Mouse (Mus musculus) intestine, embryonic 15.5 days (tissue): ENCODE data around the gene Akap13. TPM values are rescaled to one million over a fixed set of nuclear protein-coding genes. Genes with fewer than 3 reads are reported as not detected.

Experiments used
- ATAC-seq: fragments of 200-750 bp; cut with Nextera tagmentation; 2 replicates; pipeline ENCODE4 v1.8.0; 2017; ENCODE audit warnings: moderate TSS enrichment, moderate library complexity
- H3K27ac ChIP-seq: fragments of 300-500 bp; sonication (generic); 2 replicates; pipeline ENCODE4 v1.5.1; 2015; ENCODE audit warnings: mild to moderate bottlenecking, inconsistent platforms
- H3K27me3 ChIP-seq: fragments of 300-500 bp; sonication (generic); replicated peaks from 2 replicates; pipeline ENCODE4 v1.6.1; 2015; ENCODE audit warnings: inconsistent platforms
- H3K36me3 ChIP-seq: fragments of 300-500 bp; sonication (generic); 2 replicates; pipeline ENCODE4 v1.6.1; 2015; ENCODE audit warnings: inconsistent platforms
- H3K4me1 ChIP-seq: fragments of 300-500 bp; sonication (generic); replicated peaks from 2 replicates; pipeline ENCODE4 v1.6.1; 2015; ENCODE audit warnings: inconsistent platforms
- H3K4me2 ChIP-seq: fragments of 300-500 bp; sonication (generic); replicated peaks from 2 replicates; pipeline ENCODE4 v1.6.1; 2015; ENCODE audit warnings: mild to moderate bottlenecking, inconsistent platforms
- H3K4me3 ChIP-seq: fragments of 300-500 bp; sonication (generic); replicated peaks from 2 replicates; pipeline ENCODE4 v1.5.1; 2015; ENCODE audit warnings: inconsistent platforms
- H3K9ac ChIP-seq: fragments of 300-500 bp; sonication (generic); 2 replicates; pipeline ENCODE4 v1.6.1; 2015; ENCODE audit warnings: inconsistent platforms
- H3K9me3 ChIP-seq: fragments of 300-500 bp; sonication (generic); 2 replicates; pipeline ENCODE4 v1.6.1; 2016; ENCODE audit warnings: inconsistent platforms
- WGBS: fragments of 180-500 bp; shearing (Covaris S2); methylation state at CpG from one replicate; pipeline ENCODE4 v1.1.7; 2015; 5-methylcytosine and 5-hydroxymethylcytosine counted together
- polyA plus RNA-seq: library from polyadenylated mRNA; unstranded; fragments of >200 nt; fragmentation: Nextera tagmentation; extraction: Ambion mirVana; gene quantifications from 2 replicates; pipeline ENCODE4 v1.2.1, GENCODE M21; 2015

Akap13 gene
- polyA plus RNA-seq, 1 experiment from 2014 or later: 31.2 TPM

- Histone ChIP-seq H3K36me3 (no peaks in the 10 kb centered on the region), H3K9me3 (no peaks in the 10 kb centered on the region), H3K27ac (no peak overlapping the region), H3K27me3 (no peaks in the 10 kb centered on the region), H3K4me2 (no peak overlapping the region), H3K9ac (no peak overlapping the region), H3K4me3 (no peak overlapping the region), H3K4me1 (0 out of 2 replicates have a peak, but pooled peaks cover 4% of the 10 kb centered on the region)
- 93% methylated on average over 4 of the region's 4 CpGs for WGBS
- no peak for ATAC-seq
Measured at GRCm38 (mm10) chr7:75648961-75649360, 193.6 kb downstream of the Akap13 start.

GRCm38 (mm10) chr7:75649966-75650365 lies 194.6 kb downstream of the Akap13 start:
- no peaks in the 10 kb centered on the region for H3K36me3 ChIP-seq
- no peak overlapping the region for H3K4me2 ChIP-seq
- no peaks in the 10 kb centered on the region for H3K9me3 ChIP-seq
- H3K9ac ChIP-seq: no peak overlapping the region
- 81% methylated on average over 1 of the region's 1 CpGs for WGBS
- H3K4me3 ChIP-seq: no peak overlapping the region
- H3K27ac ChIP-seq: no peak overlapping the region
- no peak for ATAC-seq
- 0 out of 2 replicates have a peak, but pooled peaks cover 3% of the 10 kb centered on the region for H3K4me1 ChIP-seq
- H3K27me3 ChIP-seq: no peaks in the 10 kb centered on the region

- ATAC-seq: no peak
- Histone ChIP-seq H3K36me3 (no peaks in the 10 kb centered on the region), H3K4me1 (no peaks in the 10 kb centered on the region; the same call in 1 of the 2 replicates), H3K4me2 (no peak overlapping the region), H3K9ac (no peak overlapping the region), H3K27me3 (no peaks in the 10 kb centered on the region), H3K9me3 (no peaks in the 10 kb centered on the region), H3K27ac (no peak overlapping the region), H3K4me3 (no peak overlapping the region)
- 70% methylated on average over 3 of the region's 3 CpGs for WGBS
Measured at GRCm38 (mm10) chr7:75653684-75654317, 198.5 kb downstream of the Akap13 start.

GRCm38 (mm10) chr7:75655180-75656074 lies 200.1 kb downstream of the Akap13 start:
- H3K9me3 ChIP-seq: no peaks in the 10 kb centered on the region
- H3K27me3 ChIP-seq: no peaks in the 10 kb centered on the region
- H3K4me1 ChIP-seq: no peaks in the 10 kb centered on the region; the same call in 1 of the 2 replicates
- no peak for ATAC-seq
- no peak overlapping the region for H3K4me3 ChIP-seq
- no peak overlapping the region for H3K9ac ChIP-seq
- WGBS: 68% methylated on average over 11 of the region's 11 CpGs
- H3K36me3 ChIP-seq: no peaks in the 10 kb centered on the region
- H3K4me2 ChIP-seq: no peak overlapping the region
- no peak overlapping the region for H3K27ac ChIP-seq

- ATAC-seq: no peak
- H3K9me3 ChIP-seq: no peaks in the 10 kb centered on the region
- H3K36me3 ChIP-seq: no peaks in the 10 kb centered on the region
- no peak overlapping the region for H3K4me2 ChIP-seq
- no peak overlapping the region for H3K9ac ChIP-seq
- H3K4me3 ChIP-seq: no peak overlapping the region
- WGBS: 79% methylated on average over 9 of the region's 9 CpGs
- H3K4me1 ChIP-seq: no peaks in the 10 kb centered on the region; the same call in 1 of the 2 replicates
- H3K27ac ChIP-seq: no peak overlapping the region
- no peaks in the 10 kb centered on the region for H3K27me3 ChIP-seq
Measured at GRCm38 (mm10) chr7:75656297-75656852, 201.0 kb downstream of the Akap13 start.

- H3K4me1 ChIP-seq: no peaks in the 10 kb centered on the region; the same call in 1 of the 2 replicates
- ATAC-seq: no peak
- H3K27ac ChIP-seq: no peak overlapping the region
- no peaks in the 10 kb centered on the region for H3K36me3 ChIP-seq
- no peaks in the 10 kb centered on the region for H3K9me3 ChIP-seq
- H3K4me2 ChIP-seq: no peak overlapping the region
- 81% methylated on average over 1 of the region's 1 CpGs for WGBS
- H3K4me3 ChIP-seq: no peak overlapping the region
- H3K9ac ChIP-seq: no peak overlapping the region
- H3K27me3 ChIP-seq: no peaks in the 10 kb centered on the region
Measured at GRCm38 (mm10) chr7:75656896-75657295, 201.6 kb downstream of the Akap13 start.

- ATAC-seq: no peak
- Histone ChIP-seq H3K27ac (no peak overlapping the region), H3K4me3 (no peak overlapping the region), H3K9me3 (no peaks in the 10 kb centered on the region), H3K4me2 (no peak overlapping the region), H3K27me3 (no peaks in the 10 kb centered on the region), H3K9ac (no peak overlapping the region), H3K4me1 (no peaks in the 10 kb centered on the region), H3K36me3 (0 out of 2 replicates have a peak, but pooled peaks cover 3% of the 10 kb centered on the region)
- WGBS: 71% methylated on average over 3 of the region's 3 CpGs
Measured at GRCm38 (mm10) chr7:75664455-75664854, 209.1 kb downstream of the Akap13 start.

- no peak overlapping the region for H3K4me2 ChIP-seq
- H3K4me3 ChIP-seq: no peak overlapping the region
- no peaks in the 10 kb centered on the region for H3K4me1 ChIP-seq
- ATAC-seq: no peak
- H3K27me3 ChIP-seq: no peaks in the 10 kb centered on the region
- 69% methylated on average over 3 of the region's 3 CpGs for WGBS
- H3K9ac ChIP-seq: no peak overlapping the region
- H3K36me3 ChIP-seq: 0 out of 2 replicates have a peak, but pooled peaks cover 3% of the 10 kb centered on the region
- H3K27ac ChIP-seq: no peak overlapping the region
- H3K9me3 ChIP-seq: no peaks in the 10 kb centered on the region
Measured at GRCm38 (mm10) chr7:75666982-75667381, 211.6 kb downstream of the Akap13 start.

- no peak overlapping the region for H3K4me3 ChIP-seq
- H3K4me1 ChIP-seq: no peaks in the 10 kb centered on the region
- H3K27ac ChIP-seq: no peak overlapping the region
- H3K27me3 ChIP-seq: no peaks in the 10 kb centered on the region
- 0 out of 2 replicates have a peak, but pooled peaks cover 3% of the 10 kb centered on the region for H3K36me3 ChIP-seq
- no peak for ATAC-seq
- H3K9ac ChIP-seq: no peak overlapping the region
- WGBS: 94% methylated on average over 6 of the region's 6 CpGs
- no peak overlapping the region for H3K4me2 ChIP-seq
- no peaks in the 10 kb centered on the region for H3K9me3 ChIP-seq
Measured at GRCm38 (mm10) chr7:75667531-75667930, 212.2 kb downstream of the Akap13 start.

GRCm38 (mm10) chr7:75668396-75668795 lies 213.1 kb downstream of the Akap13 start:
- ATAC-seq: peak; percentile 41; the same call in 1 of the 2 replicates
- WGBS: 53% methylated on average over 1 of the region's 1 CpGs
- H3K4me3 ChIP-seq: no peak overlapping the region
- no peaks in the 10 kb centered on the region for H3K9me3 ChIP-seq
- no peak overlapping the region for H3K9ac ChIP-seq
- H3K4me2 ChIP-seq: no peak overlapping the region
- H3K27me3 ChIP-seq: no peaks in the 10 kb centered on the region
- no peaks in the 10 kb centered on the region for H3K4me1 ChIP-seq
- 0 out of 2 replicates have a peak, but pooled peaks cover 3% of the 10 kb centered on the region for H3K36me3 ChIP-seq
- no peak overlapping the region for H3K27ac ChIP-seq

- peak overlapping the region; percentile 48 for H3K27ac ChIP-seq
- H3K4me2 ChIP-seq: no peak overlapping the region; the same call in 1 of the 2 replicates
- no peak overlapping the region for H3K9ac ChIP-seq
- no peaks in the 10 kb centered on the region for H3K4me1 ChIP-seq
- no peak for ATAC-seq
- 0 out of 2 replicates have a peak, but pooled peaks cover 3% of the 10 kb centered on the region for H3K36me3 ChIP-seq
- H3K9me3 ChIP-seq: no peaks in the 10 kb centered on the region
- H3K4me3 ChIP-seq: no peak overlapping the region
- H3K27me3 ChIP-seq: no peaks in the 10 kb centered on the region
- WGBS: 33% methylated on average over 6 of the region's 6 CpGs
Measured at GRCm38 (mm10) chr7:75669416-75669815, 214.1 kb downstream of the Akap13 start.

- WGBS: 78% methylated on average over 9 of the region's 9 CpGs
- no peaks in the 10 kb centered on the region for H3K4me1 ChIP-seq
- H3K9me3 ChIP-seq: no peaks in the 10 kb centered on the region
- peaks cover 4% of the 10 kb centered on the region; the same call in 1 of the 2 replicates for H3K36me3 ChIP-seq
- H3K4me2 ChIP-seq: no peak overlapping the region
- no peak overlapping the region for H3K4me3 ChIP-seq
- no peak overlapping the region for H3K9ac ChIP-seq
- ATAC-seq: no peak
- no peak overlapping the region for H3K27ac ChIP-seq
- H3K27me3 ChIP-seq: no peaks in the 10 kb centered on the region
Measured at GRCm38 (mm10) chr7:75679631-75680030, 224.3 kb downstream of the Akap13 start.
